Mouse (Mus musculus) heart, postnatal 25 days (tissue): ENCODE data around the gene Gm10320. TPM values are rescaled to one million over a fixed set of nuclear protein-coding genes. Genes with fewer than 3 reads are reported as not detected.

ENCODE experiments used
- DNase-seq: peaks from one replicate; pipeline ENCODE4 v3.0.0; 2022; ENCODE audit warnings: low spot score
- intact Hi-C: fragments of 180-260 bp; cut with DNase I; formaldehyde crosslinking; loops from one replicate; pipeline ENCODE4 v1.15.1; 2025
- total RNA-seq, 2 experiments: library from RNA; stranded (reverse); gene quantifications; 2 replicates each; pipeline ENCODE4 v1.2.3; 2021

Gm10320 gene
- not detected for total RNA-seq

- intact Hi-C loops = no loop called here
- DNase-seq = no peak
Observed at GRCm38 (mm10) chr13:98491909-98492308, at the start of gene Gm10320. Gene Gm10320, minus strand, starts transcription at chr13:98492001.

DNA sequence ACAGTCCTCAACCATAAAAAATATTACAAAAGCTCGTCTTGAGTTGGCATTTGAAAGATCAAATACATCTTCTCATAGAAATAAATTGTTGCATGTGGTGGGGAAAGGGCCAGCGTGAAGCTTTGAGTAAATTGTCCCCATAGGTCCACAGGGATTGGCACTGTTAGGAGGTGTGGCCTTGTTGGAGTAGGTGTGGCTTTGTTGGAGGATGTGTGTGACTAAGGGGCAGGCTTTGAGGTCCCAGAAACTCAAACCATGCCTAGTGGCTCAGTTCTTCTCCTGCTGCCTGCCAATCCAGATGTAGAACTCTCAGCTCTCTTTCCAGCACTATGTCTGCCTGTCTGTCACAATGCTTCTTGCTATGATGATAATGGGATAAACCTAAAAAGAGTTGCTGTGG, 49.8 kb upstream of the Gm10320 start:
- intact Hi-C loops = no loop called here

DNA sequence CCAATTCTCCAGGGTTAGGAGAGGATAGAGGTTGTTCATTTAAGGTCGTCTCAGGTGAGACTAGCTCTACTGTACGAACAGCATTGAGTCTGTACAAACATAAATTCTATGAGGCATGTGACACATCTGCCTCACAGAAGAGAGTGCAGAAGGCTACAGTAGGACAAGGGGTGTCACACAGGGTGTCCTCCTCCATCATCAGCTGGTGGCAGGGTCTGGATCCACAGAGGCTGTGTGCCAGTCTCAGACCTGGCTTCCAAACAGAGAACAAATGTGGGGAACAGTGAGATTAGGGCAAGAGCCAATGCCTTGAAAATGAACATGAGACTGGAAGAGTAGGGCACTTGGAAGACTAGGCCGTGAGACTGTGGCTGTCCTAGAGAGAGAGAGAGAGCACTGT, 48.4 kb upstream of the Gm10320 start:
- DNase-seq = no peak
- intact Hi-C loops = no loop called here

More for the DNA sequence above, 49.8 kb upstream of the Gm10320 start:
- DNase-seq = no peak

DNA sequence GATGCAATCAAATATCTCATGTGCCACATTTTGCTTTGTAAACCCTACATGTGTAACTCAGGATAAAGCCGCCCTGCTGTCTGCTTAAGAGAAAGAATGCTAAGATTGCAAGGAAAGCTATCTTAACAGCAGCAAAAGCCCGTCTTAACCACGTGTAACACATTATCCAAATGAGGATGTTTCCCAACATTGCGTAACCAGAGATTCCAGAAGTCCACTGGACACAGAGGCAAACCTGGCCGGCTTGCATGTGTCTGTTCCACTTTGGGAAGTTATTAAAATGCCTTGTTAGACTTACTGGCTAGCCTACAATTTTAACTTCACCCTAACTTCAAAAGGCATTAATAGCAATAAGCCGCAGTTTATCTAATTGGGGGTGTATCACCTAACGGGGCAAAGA, 47.5 kb upstream of the Gm10320 start:
- DNase-seq = no peak
- intact Hi-C loops = no loop called here

DNA sequence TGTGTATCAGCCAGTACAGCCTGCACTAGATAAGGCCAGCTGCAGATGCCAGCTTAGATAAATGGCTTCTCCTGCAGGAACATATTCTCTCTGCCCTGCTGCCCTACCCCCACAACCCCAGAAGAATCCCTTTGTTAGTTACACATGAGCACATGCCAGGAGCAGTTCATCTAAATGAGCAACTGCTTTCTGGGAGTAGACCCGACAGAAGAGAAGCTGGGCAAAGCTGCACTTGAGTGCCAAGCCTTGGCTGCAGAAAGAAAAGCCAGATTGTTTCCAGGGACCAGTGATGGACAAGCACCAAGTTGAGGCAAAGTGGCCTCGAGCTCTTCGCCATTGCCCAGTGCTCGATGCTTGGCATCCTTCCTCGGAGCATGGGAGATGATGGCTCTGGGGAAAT, 46.8 kb upstream of the Gm10320 start:
- intact Hi-C loops = no loop called here
- DNase-seq = no peak

DNA sequence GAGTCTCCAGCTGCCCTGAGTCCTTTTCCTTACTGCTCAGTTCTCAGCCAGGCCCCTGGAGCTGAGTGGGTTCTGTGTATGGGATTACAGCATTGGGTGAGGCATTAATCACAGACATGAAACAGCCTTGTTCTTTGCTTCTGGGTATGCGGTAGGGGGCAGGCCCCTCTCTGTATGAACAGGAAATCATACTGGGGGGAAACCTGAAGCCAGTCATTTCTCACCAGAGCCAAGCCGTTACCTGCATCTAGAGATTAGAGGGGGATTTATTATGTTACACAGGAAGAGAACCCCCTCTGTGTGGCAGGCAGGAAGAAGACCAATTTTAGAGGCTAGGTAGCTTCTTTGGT, 43.1 kb upstream of the Gm10320 start:
- no peak for DNase-seq
- intact Hi-C loops = no loop called here

GRCm38 (mm10) chr13:98534190-98534912, 42.5 kb upstream of the Gm10320 start:
- no peak for DNase-seq
- intact Hi-C loops = no loop called here

DNA sequence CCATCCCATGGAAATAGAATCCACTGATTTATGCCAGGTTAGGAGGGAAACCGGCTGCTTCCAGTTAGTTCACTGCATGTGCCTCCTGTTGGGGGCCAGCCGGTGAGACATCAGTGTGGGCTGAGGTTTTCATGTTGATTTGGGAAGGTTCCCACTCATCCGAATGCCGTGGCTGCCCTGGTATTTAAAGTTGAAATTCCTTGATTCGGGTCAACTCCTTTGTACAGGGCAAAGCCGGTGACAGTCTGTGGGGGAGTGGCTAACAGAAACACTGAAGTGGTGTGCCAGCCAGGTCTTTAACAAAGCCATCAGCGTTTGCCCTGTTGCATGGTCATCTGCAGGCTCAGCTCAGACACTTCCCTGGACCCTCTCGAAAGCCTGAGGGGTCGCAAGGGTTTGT, 41.6 kb upstream of the Gm10320 start:
- DNase-seq = no peak
- intact Hi-C loops = no loop called here

DNA sequence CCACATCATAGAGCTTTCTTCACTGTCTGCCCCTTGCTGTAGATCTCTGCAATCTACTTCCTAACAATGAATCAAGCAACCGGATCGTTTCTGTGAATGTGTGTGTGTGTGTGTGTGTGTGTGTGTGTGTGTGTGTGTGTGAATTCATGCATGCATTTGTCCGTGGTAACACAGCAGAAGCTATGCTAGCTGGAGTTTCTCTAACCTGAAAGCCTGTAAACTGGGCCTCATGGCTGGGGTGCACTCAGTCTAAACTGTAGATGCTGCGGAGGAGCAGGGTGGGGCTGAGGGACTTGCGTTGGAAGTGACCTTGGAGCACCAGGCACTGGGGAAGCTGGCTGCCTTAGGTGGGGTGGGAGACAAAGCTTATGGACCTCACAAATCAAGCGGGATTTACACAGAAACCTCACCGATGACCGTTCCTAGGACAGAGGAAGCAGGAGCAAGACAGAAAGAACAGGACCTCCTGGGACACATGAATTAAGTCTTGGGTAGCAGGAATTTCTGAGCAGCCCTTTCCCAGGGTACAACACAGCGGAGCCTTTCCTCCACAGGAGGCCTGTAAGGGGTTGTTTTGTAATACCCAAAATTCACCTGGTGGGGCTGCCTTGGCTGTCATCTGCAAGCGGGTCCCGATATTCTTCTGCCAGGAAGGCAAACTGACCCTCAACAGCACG, 41.0 kb upstream of the Gm10320 start:
- intact Hi-C loops = no loop called here

DNA sequence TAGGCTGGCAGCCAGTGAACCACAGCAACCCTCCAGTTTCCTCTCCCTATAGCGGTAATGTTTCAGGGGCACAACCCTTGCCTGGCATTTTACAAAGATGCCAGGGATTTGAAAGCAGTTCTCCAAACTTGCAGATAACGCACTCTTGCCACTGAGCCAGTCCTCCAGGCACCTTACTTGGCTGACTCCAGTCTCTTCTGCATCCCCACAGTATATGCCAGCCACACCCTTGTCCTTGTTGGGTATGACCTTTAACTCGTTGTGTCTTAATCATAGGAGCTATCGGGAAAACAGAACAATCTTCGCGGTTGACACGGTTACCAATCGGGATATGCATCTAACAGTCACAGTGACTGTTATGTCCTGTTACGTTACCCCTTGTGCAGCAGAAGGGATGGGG, 40.2 kb upstream of the Gm10320 start:
- DNase-seq = no peak

More for the DNA sequence above, 41.0 kb upstream of the Gm10320 start:
- no peak for DNase-seq

DNA sequence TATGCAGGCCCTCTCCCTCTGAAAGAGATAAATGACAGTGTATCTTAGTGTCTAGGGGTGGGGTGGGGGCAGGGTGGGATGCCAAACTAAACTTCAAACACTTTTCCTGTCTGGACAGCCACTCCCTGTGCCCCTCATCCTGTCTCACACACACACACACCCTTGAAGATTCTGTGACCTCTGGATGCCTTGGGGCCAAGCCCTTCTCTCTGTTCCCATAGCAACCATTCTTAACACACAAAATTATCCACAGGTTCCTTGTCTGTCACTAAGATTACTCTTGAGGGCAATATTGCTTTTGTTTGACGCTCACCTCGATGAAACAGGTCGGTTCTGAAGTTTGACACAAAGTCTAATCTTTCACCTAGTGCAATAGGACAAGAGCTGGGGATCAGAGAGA, 39.5 kb upstream of the Gm10320 start:
- intact Hi-C loops = no loop called here
- no peak for DNase-seq

More for the DNA sequence above, 40.2 kb upstream of the Gm10320 start:
- intact Hi-C loops = no loop called here

DNA sequence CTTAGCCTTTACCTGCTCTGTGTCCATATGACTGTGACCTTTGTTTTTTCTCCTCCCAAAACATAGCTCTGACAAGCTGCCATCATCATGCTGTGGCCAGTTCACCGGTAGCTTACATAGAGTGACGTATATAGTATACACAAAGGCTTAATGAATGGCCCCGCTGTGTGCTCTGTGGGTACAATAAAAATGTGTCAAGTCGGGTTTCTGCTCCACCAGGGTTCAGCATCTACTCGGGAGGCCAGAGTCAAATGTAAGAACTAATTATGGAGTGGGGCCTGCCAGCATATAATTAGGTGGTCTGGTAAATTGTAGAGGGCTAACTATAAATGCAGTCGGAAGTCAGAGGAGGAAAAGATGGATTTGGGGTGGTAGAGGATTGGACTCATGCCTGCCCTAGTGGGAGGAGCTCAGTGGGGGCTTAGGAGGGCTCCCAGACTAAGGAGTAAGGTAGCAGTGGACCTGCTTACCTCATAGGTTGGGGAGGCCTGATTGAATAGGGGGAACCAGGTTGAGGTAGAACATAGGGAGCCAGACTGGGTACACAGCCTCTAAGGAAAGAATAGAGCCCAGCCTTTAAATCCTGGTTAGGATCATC, 32.0 kb upstream of the Gm10320 start:
- intact Hi-C loops = no loop called here
- DNase-seq = no peak

- no peak for DNase-seq
- intact Hi-C loops = no loop called here
Observed at GRCm38 (mm10) chr13:98518341-98518740, 26.5 kb upstream of the Gm10320 start.

DNA sequence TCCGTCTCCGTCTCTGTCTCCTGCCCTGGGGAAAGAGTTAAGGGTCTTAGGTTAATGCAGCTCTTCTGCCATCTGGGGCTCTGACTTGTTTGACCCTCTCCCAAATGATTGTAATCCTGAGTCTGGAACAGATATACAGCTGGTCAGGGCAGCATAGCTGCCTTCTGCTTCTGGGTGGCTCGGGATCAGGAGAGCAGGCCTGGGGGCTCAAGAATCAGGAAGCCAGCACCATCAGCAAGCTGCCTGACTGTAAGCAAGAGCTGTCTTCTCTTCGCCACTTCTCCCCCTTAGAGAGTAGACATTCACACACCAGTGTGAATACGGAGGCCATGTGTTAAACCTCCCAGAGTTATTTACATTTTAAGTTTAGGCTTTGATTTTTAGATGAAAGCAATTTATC, 25.9 kb upstream of the Gm10320 start:
- intact Hi-C loops = no loop called here
- no peak for DNase-seq

- DNase-seq = no peak
- intact Hi-C loops = no loop called here
Observed at GRCm38 (mm10) chr13:98516985-98517384, 25.2 kb upstream of the Gm10320 start.

DNA sequence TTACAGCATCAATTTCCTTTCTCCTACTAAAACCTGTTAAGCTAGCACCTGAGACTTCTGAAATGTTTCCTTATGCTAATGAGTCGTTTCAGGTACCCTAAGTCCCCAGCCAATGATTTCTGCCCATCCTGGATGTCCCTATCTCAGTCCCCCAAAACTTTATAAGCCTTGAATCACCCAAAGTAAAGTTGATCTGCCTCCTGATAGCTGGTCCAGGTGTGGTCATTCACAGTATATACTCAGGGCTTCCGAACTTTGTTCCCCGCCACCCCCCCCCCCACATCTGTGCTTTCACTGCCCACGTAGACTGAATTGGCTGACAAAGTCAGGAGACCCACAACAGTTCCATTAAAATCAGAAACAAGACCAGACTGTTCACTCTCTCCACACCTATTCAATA, 20.3 kb upstream of the Gm10320 start:
- DNase-seq = no peak
- intact Hi-C loops = no loop called here

- no peak for DNase-seq
- intact Hi-C loops = no loop called here
Observed at GRCm38 (mm10) chr13:98507656-98508055, 15.9 kb upstream of the Gm10320 start.

GRCm38 (mm10) chr13:98506496-98506895, 14.7 kb upstream of the Gm10320 start:
- no peak for DNase-seq
- intact Hi-C loops = no loop called here

DNA sequence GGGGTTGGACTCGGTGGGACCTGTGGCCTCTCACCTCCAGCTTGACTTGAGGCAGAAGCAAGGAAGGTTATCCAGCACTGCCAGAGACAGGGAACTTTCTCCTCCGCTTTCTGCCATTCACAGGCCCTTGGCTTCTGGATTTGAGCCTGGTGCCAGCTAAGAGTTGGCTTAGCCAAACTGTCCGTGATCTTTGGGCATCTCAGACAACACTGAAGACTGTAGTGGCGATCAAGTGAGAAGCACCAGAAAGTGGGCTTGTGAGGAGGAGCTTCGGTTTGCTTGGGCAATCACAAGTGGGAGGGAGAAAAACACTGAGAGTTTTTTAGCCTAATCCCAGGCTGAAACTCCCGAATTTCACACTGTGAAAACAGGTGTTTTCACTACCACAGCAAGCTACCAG, 14.2 kb upstream of the Gm10320 start:
- DNase-seq = no peak
- intact Hi-C loops = no loop called here

DNA sequence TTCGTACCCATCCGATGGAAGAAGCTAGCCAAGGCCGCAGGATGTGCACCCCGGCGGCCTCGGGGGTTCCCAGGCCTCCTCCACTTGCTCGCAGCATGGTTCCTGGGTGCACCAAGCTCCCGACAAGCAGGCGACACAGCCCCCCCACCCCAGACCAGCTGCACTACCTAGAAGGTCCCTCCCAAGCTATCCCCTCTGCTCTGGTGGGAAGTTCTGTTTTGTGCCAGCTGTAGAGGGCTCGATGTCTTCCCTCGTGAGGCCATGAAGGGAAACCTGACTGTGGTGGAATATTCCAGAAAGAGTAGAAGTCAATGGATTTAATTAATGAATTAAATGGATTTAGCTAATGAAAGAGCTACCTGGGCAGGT, 13.7 kb upstream of the Gm10320 start:
- intact Hi-C loops = no loop called here
- no peak for DNase-seq

- intact Hi-C loops = loop anchor here (5.0 kb wide), 1 partner anchor 153 kb away; the partner anchor contains the start of gene Foxd1
- DNase-seq = no peak
Observed at GRCm38 (mm10) chr13:98504661-98505488, 13.1 kb upstream of the Gm10320 start.
